Mouse (Mus musculus) heart, embryonic 12.5 days (tissue): ENCODE measurements around the gene Utp6. TPM values are rescaled to one million over a fixed set of nuclear protein-coding genes. Genes with fewer than 3 reads are reported as not detected.

Experiments used
- ATAC-seq: fragments of 200-750 bp; cut with Nextera tagmentation; 2 replicates; pipeline ENCODE4 v1.8.0; 2017; ENCODE audit warnings: moderate TSS enrichment, moderate library complexity; ENCODE audit not compliant: insufficient number of reproducible peaks, low FRiP score
- H3K27ac ChIP-seq: fragments of 300-500 bp; sonication (generic); 2 replicates; pipeline ENCODE4 v1.5.1; 2016; ENCODE audit warnings: mild to moderate bottlenecking, moderate library complexity; ENCODE audit not compliant: poor library complexity, severe bottlenecking
- H3K27me3 ChIP-seq: fragments of 300-500 bp; sonication (generic); replicated peaks from 2 replicates; pipeline ENCODE4 v1.6.1; 2016; ENCODE audit warnings: mild to moderate bottlenecking, moderate library complexity
- H3K36me3 ChIP-seq: fragments of 300-500 bp; sonication (generic); 2 replicates; pipeline ENCODE4 v1.6.1; 2016; ENCODE audit warnings: mild to moderate bottlenecking, moderate library complexity
- H3K4me1 ChIP-seq: fragments of 300-500 bp; sonication (generic); replicated peaks from 2 replicates; pipeline ENCODE4 v1.6.1; 2016; ENCODE audit warnings: mild to moderate bottlenecking
- H3K4me2 ChIP-seq: fragments of 300-500 bp; sonication (generic); 2 replicates; pipeline ENCODE4 v1.6.1; 2016; ENCODE audit warnings: mild to moderate bottlenecking, moderate library complexity
- H3K4me3 ChIP-seq: fragments of 300-500 bp; sonication (generic); 2 replicates; pipeline ENCODE4 v1.5.1; 2016; ENCODE audit warnings: mild to moderate bottlenecking
- H3K9ac ChIP-seq: fragments of 300-500 bp; sonication (generic); 2 replicates; pipeline ENCODE4 v1.6.1; 2016; ENCODE audit warnings: mild to moderate bottlenecking, moderate library complexity
- H3K9me3 ChIP-seq: fragments of 300-500 bp; sonication (generic); replicated peaks from 2 replicates; pipeline ENCODE4 v1.6.1; 2016; ENCODE audit warnings: mild to moderate bottlenecking, moderate library complexity
- WGBS: fragments of 180-500 bp; shearing (Covaris S2); methylation state at CpG from one replicate; pipeline ENCODE4 v1.1.7; 2016; 5-methylcytosine and 5-hydroxymethylcytosine counted together
- polyA plus RNA-seq: library from polyadenylated mRNA; unstranded; fragments of >200 nt; fragmentation: Nextera tagmentation; extraction: Ambion mirVana; gene quantifications from 2 replicates; pipeline ENCODE4 v1.2.1, GENCODE M21; 2016

Gene Utp6
- polyA plus RNA-seq, 1 experiment from 2014 or later: 39.1 TPM

- peaks cover 86% of the 10 kb centered on the region for H3K36me3 ChIP-seq
- no peaks in the 10 kb centered on the region for H3K9me3 ChIP-seq
- H3K27ac ChIP-seq: no peak overlapping the region
- ATAC-seq: no peak
- H3K27me3 ChIP-seq: no peaks in the 10 kb centered on the region
- H3K4me1 ChIP-seq: no peaks in the 10 kb centered on the region
- no peak overlapping the region for H3K4me3 ChIP-seq
- H3K4me2 ChIP-seq: no peak overlapping the region
- H3K9ac ChIP-seq: no peak overlapping the region
- 92% methylated on average over 3 of the region's 3 CpGs for WGBS
Measured at GRCm38 (mm10) chr11:79947265-79947664, 14.9 kb downstream of the Utp6 start.

GRCm38 (mm10) chr11:79943601-79944000 is 18.6 kb downstream of the Utp6 start:
- H3K9me3 ChIP-seq: no peaks in the 10 kb centered on the region
- H3K27me3 ChIP-seq: no peaks in the 10 kb centered on the region
- H3K4me3 ChIP-seq: no peak overlapping the region
- no peak overlapping the region for H3K9ac ChIP-seq
- peak; percentile 85 for ATAC-seq
- no peaks in the 10 kb centered on the region for H3K4me1 ChIP-seq
- 73% methylated on average over 7 of the region's 7 CpGs for WGBS
- peak overlapping the region; percentile 57 for H3K27ac ChIP-seq
- peaks cover 88% of the 10 kb centered on the region for H3K36me3 ChIP-seq
- peak overlapping the region; percentile 15; the same call in 1 of the 2 replicates for H3K4me2 ChIP-seq

GRCm38 (mm10) chr11:79943136-79943535 is 19.1 kb downstream of the Utp6 start:
- Histone ChIP-seq H3K4me1 (no peaks in the 10 kb centered on the region), H3K9ac (no peak overlapping the region), H3K4me3 (no peak overlapping the region), H3K27me3 (no peaks in the 10 kb centered on the region), H3K36me3 (peaks cover 86% of the 10 kb centered on the region), H3K9me3 (no peaks in the 10 kb centered on the region), H3K4me2 (peak overlapping the region; percentile 15; the same call in 1 of the 2 replicates), H3K27ac (peak overlapping the region; percentile 57; the same call in 1 of the 2 replicates)
- ATAC-seq: no peak
- 90% methylated on average over 8 of the region's 8 CpGs for WGBS

GRCm38 (mm10) chr11:79935766-79936165 is 26.4 kb downstream of the Utp6 start:
- ATAC-seq: no peak
- 86% methylated on average over 9 of the region's 9 CpGs for WGBS

GRCm38 (mm10) chr11:79922766-79923165 is 39.4 kb downstream of the Utp6 start:
- Histone ChIP-seq H3K9ac (no peak overlapping the region), H3K27me3 (no peaks in the 10 kb centered on the region), H3K36me3 (no peaks in the 10 kb centered on the region), H3K4me3 (no peak overlapping the region), H3K4me1 (no peaks in the 10 kb centered on the region), H3K4me2 (no peak overlapping the region), H3K9me3 (no peaks in the 10 kb centered on the region), H3K27ac (no peak overlapping the region)
- no peak for ATAC-seq
- 78% methylated on average over 1 of the region's 1 CpGs for WGBS

More at GRCm38 (mm10) chr11:79935766-79936165, 26.4 kb downstream of the Utp6 start:
- H3K4me1 ChIP-seq: no peaks in the 10 kb centered on the region
- H3K27ac ChIP-seq: no peak overlapping the region
- no peaks in the 10 kb centered on the region for H3K27me3 ChIP-seq
- no peak overlapping the region for H3K9ac ChIP-seq
- no peak overlapping the region for H3K4me2 ChIP-seq
- peaks cover 81% of the 10 kb centered on the region for H3K36me3 ChIP-seq
- no peak overlapping the region for H3K4me3 ChIP-seq
- no peaks in the 10 kb centered on the region for H3K9me3 ChIP-seq

- Histone ChIP-seq H3K27me3 (no peaks in the 10 kb centered on the region), H3K9me3 (no peaks in the 10 kb centered on the region), H3K9ac (no peak overlapping the region), H3K27ac (no peak overlapping the region), H3K4me3 (no peak overlapping the region), H3K4me1 (no peaks in the 10 kb centered on the region), H3K4me2 (no peak overlapping the region), H3K36me3 (no peaks in the 10 kb centered on the region)
- no peak for ATAC-seq
- WGBS: 74% methylated on average over 3 of the region's 3 CpGs
Measured at GRCm38 (mm10) chr11:79922157-79922556, 40.0 kb downstream of the Utp6 start.

GRCm38 (mm10) chr11:79920505-79921025 is 41.6 kb downstream of the Utp6 start:
- WGBS: 48% methylated on average over 5 of the region's 5 CpGs
- Histone ChIP-seq H3K9me3 (no peaks in the 10 kb centered on the region), H3K27ac (no peak overlapping the region), H3K27me3 (no peaks in the 10 kb centered on the region), H3K4me3 (no peak overlapping the region), H3K9ac (no peak overlapping the region), H3K36me3 (no peaks in the 10 kb centered on the region), H3K4me2 (no peak overlapping the region), H3K4me1 (peaks cover 4% of the 10 kb centered on the region; the same call in 1 of the 2 replicates)
- no peak for ATAC-seq

- ATAC-seq: no peak
- no peak overlapping the region for H3K4me2 ChIP-seq
- no peaks in the 10 kb centered on the region for H3K36me3 ChIP-seq
Measured at GRCm38 (mm10) chr11:79919685-79920504, 42.3 kb downstream of the Utp6 start.

GRCm38 (mm10) chr11:79915696-79916349 is 46.4 kb downstream of the Utp6 start:
- H3K36me3 ChIP-seq: no peaks in the 10 kb centered on the region
- no peak overlapping the region for H3K9ac ChIP-seq
- no peak overlapping the region for H3K4me3 ChIP-seq
- H3K27me3 ChIP-seq: no peaks in the 10 kb centered on the region
- ATAC-seq: no peak
- H3K9me3 ChIP-seq: no peaks in the 10 kb centered on the region
- no peak overlapping the region for H3K4me2 ChIP-seq
- 62% methylated on average over 9 of the region's 9 CpGs for WGBS
- H3K4me1 ChIP-seq: peaks cover 5% of the 10 kb centered on the region; the same call in 1 of the 2 replicates
- no peak overlapping the region for H3K27ac ChIP-seq

More at GRCm38 (mm10) chr11:79919685-79920504, 42.3 kb downstream of the Utp6 start:
- no peaks in the 10 kb centered on the region for H3K9me3 ChIP-seq
- H3K4me3 ChIP-seq: no peak overlapping the region
- no peak overlapping the region for H3K27ac ChIP-seq
- H3K9ac ChIP-seq: no peak overlapping the region
- no peaks in the 10 kb centered on the region for H3K27me3 ChIP-seq
- peaks cover 5% of the 10 kb centered on the region; the same call in 1 of the 2 replicates for H3K4me1 ChIP-seq
- WGBS: 19% methylated on average over 13 of the region's 13 CpGs

GRCm38 (mm10) chr11:79908600-79909483 is 53.3 kb downstream of the Utp6 start:
- H3K9me3 ChIP-seq: no peaks in the 10 kb centered on the region
- no peak overlapping the region for H3K4me2 ChIP-seq
- WGBS: 67% methylated on average over 14 of the region's 14 CpGs
- H3K9ac ChIP-seq: no peak overlapping the region
- H3K4me3 ChIP-seq: no peak overlapping the region
- no peaks in the 10 kb centered on the region for H3K36me3 ChIP-seq
- H3K27ac ChIP-seq: no peak overlapping the region
- H3K4me1 ChIP-seq: peaks cover 8% of the 10 kb centered on the region
- H3K27me3 ChIP-seq: no peaks in the 10 kb centered on the region
- ATAC-seq: no peak
